Comparison of ENCODE assay signal across 21 mouse cellular contexts in the genomic region with DNA sequence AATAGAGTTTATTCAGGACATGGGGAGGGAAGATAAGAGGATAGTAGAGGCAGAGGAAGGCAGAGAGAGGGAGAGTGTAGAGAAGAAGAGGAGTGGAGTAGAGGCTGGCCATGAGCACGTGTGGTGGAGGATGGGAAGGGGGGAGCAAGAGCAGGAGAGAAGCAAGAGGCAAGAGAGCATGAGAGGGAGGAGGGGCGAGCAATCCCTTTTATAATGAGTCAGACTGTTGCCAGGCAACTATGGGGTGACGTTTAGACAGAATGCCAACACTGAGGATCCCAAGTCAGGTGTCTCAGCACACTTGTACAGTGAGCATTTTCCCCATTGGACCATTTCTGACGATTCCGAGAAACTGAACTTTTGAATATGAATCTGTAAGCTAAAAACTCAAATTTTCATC.
DNase-seq lines count a peak whose midpoint lies in the region; ATAC-seq lines count a peak whose summit lies in the region.
"Had no signal": no experiment of that assay in that cellular context is flagged by ENCODE, and none has a peak within 500 bp of the region (broad histone marks: within the 10 kb centered on the region; RNA-seq: fewer than 3 reads in every experiment).

No protein-coding gene starts in this region.

- no peaks in the 10 kb centered on the region for H3K36me3 ChIP-seq in hindbrain, embryonic 12.5 days
- H3K36me3 ChIP-seq in hindbrain, embryonic 14.5 days (replicated peaks; ENCODE audit: control insufficient read depth, insufficient read depth), result no peaks in the 10 kb centered on the region
- no peaks in the 10 kb centered on the region for H3K36me3 ChIP-seq in midbrain, embryonic 14.5 days (ENCODE audit: control insufficient read depth, insufficient read depth, low read length)
- H3K36me3 ChIP-seq: heart, embryonic 15.5 days; limb, embryonic 13.5 days; liver, embryonic 13.5 days; lung, embryonic 15.5 days had no signal

- H3K27me3 ChIP-seq in hindbrain, embryonic 12.5 days, result no peaks in the 10 kb centered on the region
- H3K27me3 ChIP-seq in hindbrain, embryonic 14.5 days (ENCODE audit: control insufficient read depth, insufficient read depth, low read length), result no peaks in the 10 kb centered on the region
- H3K27me3 ChIP-seq in midbrain, embryonic 14.5 days (ENCODE audit: control insufficient read depth, insufficient read depth, low read length), result no peaks in the 10 kb centered on the region
- H3K27me3 ChIP-seq: heart, embryonic 15.5 days; limb, embryonic 13.5 days; liver, embryonic 13.5 days; lung, embryonic 15.5 days; megakaryocyte, embryonic 14.5 days had no signal

- no peak overlapping the region for H3K4me3 ChIP-seq in hindbrain, embryonic 12.5 days
- no peak overlapping the region for H3K4me3 ChIP-seq in hindbrain, embryonic 14.5 days (replicated peaks; ENCODE audit: low read length)
- H3K4me3 ChIP-seq in midbrain, embryonic 14.5 days (replicated peaks; ENCODE audit: low read depth, low read length), result no peak overlapping the region
- H3K4me3 ChIP-seq: heart, embryonic 15.5 days; limb, embryonic 13.5 days; liver, embryonic 13.5 days; lung, embryonic 15.5 days; megakaryocyte, embryonic 14.5 days had no signal

- WGBS in hindbrain, embryonic 12.5 days, result 54% methylated on average over 5 of the region's 5 CpGs
- 52% methylated on average over 5 of the region's 5 CpGs for WGBS in hindbrain, embryonic 14.5 days
- WGBS in midbrain, embryonic 14.5 days, result 45% methylated on average over 5 of the region's 5 CpGs

- no peaks in the 10 kb centered on the region for H3K4me1 ChIP-seq in hindbrain, embryonic 12.5 days
- no peaks in the 10 kb centered on the region for H3K4me1 ChIP-seq in hindbrain, embryonic 14.5 days (replicated peaks; ENCODE audit: control insufficient read depth, insufficient read depth, low read length)
- no peaks in the 10 kb centered on the region for H3K4me1 ChIP-seq in midbrain, embryonic 14.5 days (ENCODE audit: control insufficient read depth, insufficient read depth, low read length)
- H3K4me1 ChIP-seq: heart, embryonic 15.5 days; limb, embryonic 13.5 days; liver, embryonic 13.5 days; lung, embryonic 15.5 days; megakaryocyte, embryonic 14.5 days had no signal

- H3K9me3 ChIP-seq in hindbrain, embryonic 12.5 days (replicated peaks), result no peaks in the 10 kb centered on the region
- no peaks in the 10 kb centered on the region for H3K9me3 ChIP-seq in hindbrain, embryonic 14.5 days (ENCODE audit: control insufficient read depth, low read length)
- H3K9me3 ChIP-seq in midbrain, embryonic 14.5 days (ENCODE audit: control insufficient read depth, low read length), result no peaks in the 10 kb centered on the region
- H3K9me3 ChIP-seq: heart, embryonic 15.5 days; limb, embryonic 13.5 days; liver, embryonic 13.5 days; lung, embryonic 15.5 days; megakaryocyte, embryonic 14.5 days had no signal

- peak; percentile 14 for DNase-seq in adrenal gland, postnatal 14 days
- DNase-seq in adrenal gland, adult 18-20 months (ENCODE audit: low spot score in 2 of 2), result no peak
- no peak for DNase-seq in hindbrain, embryonic 14.5 days (ENCODE audit: low spot score)
- DNase-seq in R1 (ENCODE audit: low read depth, low spot score), result peak; percentile 29
- DNase-seq in midbrain, embryonic 14.5 days, result peak; percentile 34
- no peak for DNase-seq in natural killer cell, adult 2 months (ENCODE audit: low spot score in 2 of 2)
- DNase-seq: cerebellum, adult 9-10 months; heart, postnatal 36 days; kidney, adult 18-20 months; layer of hippocampus, adult 9-11 months; liver, embryonic 13.5 days; lung, postnatal 36 days; right cerebral cortex, postnatal 4 days; thymus, postnatal 25 days had no signal

- no peak overlapping the region for H3K9ac ChIP-seq in hindbrain, embryonic 12.5 days
- no peak overlapping the region for H3K9ac ChIP-seq in hindbrain, embryonic 14.5 days
- H3K9ac ChIP-seq in midbrain, embryonic 14.5 days (replicated peaks; ENCODE audit: low read length), result no peak overlapping the region
- H3K9ac ChIP-seq: heart, embryonic 15.5 days; limb, embryonic 13.5 days; liver, embryonic 13.5 days; lung, embryonic 15.5 days had no signal

- H3K4me2 ChIP-seq in hindbrain, embryonic 12.5 days (replicated peaks), result no peak overlapping the region
- no peak overlapping the region for H3K4me2 ChIP-seq in hindbrain, embryonic 14.5 days (replicated peaks)
- H3K4me2 ChIP-seq in midbrain, embryonic 14.5 days (ENCODE audit: low read length), result no peak overlapping the region
- H3K4me2 ChIP-seq: heart, embryonic 15.5 days; limb, embryonic 13.5 days; liver, embryonic 13.5 days; lung, embryonic 15.5 days had no signal

- no peak overlapping the region for H3K27ac ChIP-seq in hindbrain, embryonic 12.5 days
- H3K27ac ChIP-seq in hindbrain, embryonic 14.5 days, result no peak overlapping the region
- H3K27ac ChIP-seq in midbrain, embryonic 14.5 days (replicated peaks; ENCODE audit: low read depth, low read length), result no peak overlapping the region
- H3K27ac ChIP-seq: heart, embryonic 15.5 days; kidney, postnatal 0 days; limb, embryonic 13.5 days; liver, embryonic 13.5 days; lung, embryonic 15.5 days had no signal

- ATAC-seq in hindbrain, embryonic 12.5 days (ENCODE audit: low FRiP score), result peak; percentile 60; the same call in 1 of the 2 replicates
- no peak for ATAC-seq in hindbrain, embryonic 14.5 days (ENCODE audit: low FRiP score)
- ATAC-seq in midbrain, embryonic 14.5 days (ENCODE audit: low FRiP score, low TSS enrichment), result no peak
- ATAC-seq: inflammation-experienced regulatory T-cells, adult 6 months had no signal

Comparison
In these comparisons a context has a peak if more than half of its experiments do, and no peak if none do; other contexts are left out.
1. DNase-seq: peak in adrenal gland, postnatal 14 days (single experiment), R1 (single experiment) and midbrain, embryonic 14.5 days (single experiment); none in adrenal gland, adult 18-20 months (0 of 2), hindbrain, embryonic 14.5 days (single experiment) and natural killer cell, adult 2 months (0 of 2).